17 mouse cellular contexts compared by ENCODE assay signal in genomic region chr9:42354871-42355270, GRCm38 (mm10).
"Had no signal": no experiment of that assay in that cellular context is flagged by ENCODE, and none has a peak within 500 bp of the region (broad histone marks: within the 10 kb centered on the region; RNA-seq: fewer than 3 reads in every experiment).

No protein-coding gene starts in this region.

- DNase-seq: cerebellum, adult 2 months; cerebellum, adult 8-10 months; cerebellum, adult 9-10 months; cerebellum, adult 9-11 months; cerebellum, postnatal 10 days; cerebellum, postnatal 14 days; cerebellum, postnatal 25 days; cerebellum, postnatal 36 days; forebrain, postnatal 0 days; gastrocnemius, adult 2 months; gastrocnemius, postnatal 10 days; gastrocnemius, postnatal 14 days; gastrocnemius, postnatal 25 days; gastrocnemius, postnatal 36 days; heart, adult 11 months; heart, adult 18-20 months; heart, adult 2 months had no signal
